Mouse (Mus musculus) layer of hippocampus, adult 9-11 months (tissue): ENCODE measurements around the gene Cnot4.

Experiments
- DNase-seq: peaks from one replicate; pipeline ENCODE4 v3.0.0; 2022

Cnot4 gene

GRCm38 (mm10) chr6:35032704-35033103 lies 100.8 kb downstream of the Cnot4 start:
- DNase-seq = no peak

GRCm38 (mm10) chr6:35030811-35031210 lies 102.7 kb downstream of the Cnot4 start:
- DNase-seq = no peak

GRCm38 (mm10) chr6:35030226-35030625 lies 103.3 kb downstream of the Cnot4 start:
- DNase-seq = no peak

GRCm38 (mm10) chr6:35028023-35028422 lies 105.5 kb downstream of the Cnot4 start:
- DNase-seq = no peak

GRCm38 (mm10) chr6:35027257-35027656 lies 106.3 kb downstream of the Cnot4 start:
- no peak for DNase-seq

GRCm38 (mm10) chr6:35016624-35017023 lies 116.9 kb downstream of the Cnot4 start:
- no peak for DNase-seq

- DNase-seq = no peak
These were observed 121.6 kb downstream of the Cnot4 start for GRCm38 (mm10) chr6:35011953-35012352.

- no peak for DNase-seq
These were observed 122.8 kb downstream of the Cnot4 start for GRCm38 (mm10) chr6:35010705-35011104.

- peak; percentile 87 for DNase-seq
These were observed 131.3 kb downstream of the Cnot4 start for GRCm38 (mm10) chr6:35002261-35002669.

- DNase-seq = peak; percentile 44
These were observed 134.4 kb downstream of the Cnot4 start for GRCm38 (mm10) chr6:34999101-34999500.

- DNase-seq = no peak
These were observed 137.0 kb downstream of the Cnot4 start for GRCm38 (mm10) chr6:34996496-34996895.

- peak; percentile 78 for DNase-seq
These were observed 138.3 kb downstream of the Cnot4 start for GRCm38 (mm10) chr6:34995265-34995681.

- DNase-seq = no peak
These were observed 138.8 kb downstream of the Cnot4 start for GRCm38 (mm10) chr6:34994692-34995091.

GRCm38 (mm10) chr6:34989263-34989662 lies 144.3 kb downstream of the Cnot4 start:
- DNase-seq = no peak

GRCm38 (mm10) chr6:34988081-34988761 lies 145.3 kb downstream of the Cnot4 start, which contains the start of gene Slc23a4:
Gene Slc23a4 (minus strand): TSS chr6:34988404.
- DNase-seq = no peak

GRCm38 (mm10) chr6:34987085-34987645 lies 146.4 kb downstream of the Cnot4 start:
- no peak for DNase-seq

GRCm38 (mm10) chr6:34980661-34981060 lies 152.9 kb downstream of the Cnot4 start:
- no peak for DNase-seq

GRCm38 (mm10) chr6:34979291-34979690 lies 154.2 kb downstream of the Cnot4 start:
- no peak for DNase-seq
